ENCODE assay signal across 9 mouse cellular contexts in the genomic region with DNA sequence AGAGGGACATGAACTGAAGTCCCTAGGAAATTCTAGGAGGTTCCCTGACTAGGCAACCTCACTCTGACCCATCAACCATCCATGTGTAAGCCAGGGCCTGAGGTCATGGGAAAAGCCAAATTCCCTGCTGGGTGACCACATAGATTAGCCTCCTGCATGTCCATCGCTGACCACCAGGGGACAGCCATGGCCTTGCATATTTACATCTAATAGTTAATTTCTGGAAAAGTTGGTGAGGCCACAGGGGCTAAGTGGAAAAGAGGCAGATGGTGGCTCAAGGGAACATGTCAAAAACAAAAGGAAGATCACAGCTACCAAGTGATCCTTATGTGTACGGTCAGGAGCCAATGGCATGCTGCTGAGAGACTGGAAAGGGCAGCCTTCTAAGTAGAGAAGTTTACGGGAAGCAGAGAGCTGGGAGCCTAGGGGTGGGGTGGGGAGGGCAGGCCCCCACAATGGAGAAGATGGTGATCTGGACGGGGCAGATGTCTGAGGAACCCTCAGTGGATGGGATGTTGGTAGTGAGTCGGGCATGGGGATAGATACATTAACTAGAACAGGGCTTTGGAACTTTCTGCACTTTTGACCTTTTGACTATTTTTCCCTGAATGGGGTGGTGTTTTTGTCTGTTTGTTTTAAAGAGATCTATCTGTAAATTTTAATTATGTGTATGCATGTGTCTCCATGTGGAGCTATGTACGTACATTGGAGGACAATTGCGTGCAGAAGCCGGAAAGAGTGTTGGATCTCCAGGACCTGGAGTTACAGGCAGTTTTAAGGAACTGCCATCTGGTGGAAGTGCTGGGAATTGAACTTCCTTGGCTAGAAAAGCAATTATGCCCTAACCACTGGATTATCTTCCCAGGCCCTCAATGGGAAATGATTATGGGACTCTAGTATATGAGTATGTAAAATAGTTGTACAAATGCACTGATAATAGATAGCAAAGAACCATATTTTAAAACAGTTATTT. TPM values are rescaled to one million over a fixed set of nuclear protein-coding genes. Genes with fewer than 3 reads are reported as not detected.
DNase-seq lines count a peak whose midpoint lies in the region; ATAC-seq lines count a peak whose summit lies in the region.
"Had no signal": no experiment of that assay in that cellular context is flagged by ENCODE, and none has a peak within 500 bp of the region (broad histone marks: within the 10 kb centered on the region; RNA-seq: fewer than 3 reads in every experiment).

No protein-coding gene starts in this region.

- DNase-seq in liver, result peak; percentile 29
- peak; percentile 54 for DNase-seq in Muller cell, postnatal 12 days (ENCODE audit: inconsistent ontology term)
- peak; percentile 34 for DNase-seq in cerebellum, adult 9-11 months
- peak; percentile 59 for DNase-seq in left cerebral cortex, postnatal 4 days
- DNase-seq in retina, postnatal 1 day, result peak; percentile 77

- H3K27ac ChIP-seq in liver, embryonic 12.5 days, result no peak overlapping the region
- H3K27ac ChIP-seq in hindbrain, embryonic 13.5 days, result no peak overlapping the region
- H3K27ac ChIP-seq: limb, embryonic 15.5 days had no signal

- H3K9me3 ChIP-seq in liver, embryonic 12.5 days (replicated peaks), result no peaks in the 10 kb centered on the region
- H3K9me3 ChIP-seq in hindbrain, embryonic 13.5 days, result no peaks in the 10 kb centered on the region
- H3K9me3 ChIP-seq: limb, embryonic 15.5 days had no signal

- ATAC-seq in liver, embryonic 12.5 days, result no peak
- ATAC-seq in hindbrain, embryonic 13.5 days (ENCODE audit: low FRiP score), result peak; percentile 32; the same call in 1 of the 2 replicates
- no peak for ATAC-seq in inflammation-experienced regulatory T-cells, adult 6 months

- H3K27me3 ChIP-seq in liver, embryonic 12.5 days (replicated peaks), result no peaks in the 10 kb centered on the region
- no peaks in the 10 kb centered on the region for H3K27me3 ChIP-seq in hindbrain, embryonic 13.5 days
- H3K27me3 ChIP-seq: limb, embryonic 15.5 days had no signal

- no peak overlapping the region for H3K4me2 ChIP-seq in liver, embryonic 12.5 days
- no peak overlapping the region for H3K4me2 ChIP-seq in hindbrain, embryonic 13.5 days
- H3K4me2 ChIP-seq: limb, embryonic 15.5 days had no signal

- WGBS in liver, embryonic 12.5 days (ENCODE audit: insufficient replicate concordance), result 41% methylated on average over 8 of the region's 8 CpGs
- WGBS in hindbrain, embryonic 13.5 days, result 48% methylated on average over 8 of the region's 8 CpGs

- no peaks in the 10 kb centered on the region for H3K36me3 ChIP-seq in liver, embryonic 12.5 days
- no peaks in the 10 kb centered on the region for H3K36me3 ChIP-seq in hindbrain, embryonic 13.5 days
- H3K36me3 ChIP-seq: limb, embryonic 15.5 days had no signal

- H3K4me3 ChIP-seq in liver, embryonic 12.5 days, result no peak overlapping the region
- no peak overlapping the region for H3K4me3 ChIP-seq in hindbrain, embryonic 13.5 days
- H3K4me3 ChIP-seq: limb, embryonic 15.5 days had no signal

- H3K4me1 ChIP-seq in liver, embryonic 12.5 days, result no peaks in the 10 kb centered on the region
- no peaks in the 10 kb centered on the region for H3K4me1 ChIP-seq in hindbrain, embryonic 13.5 days (replicated peaks)

- intact Hi-C loops in left cerebral cortex, postnatal 4 days (cut with DNase I), result no loop called here

- no peak overlapping the region for H3K9ac ChIP-seq in liver, embryonic 12.5 days
- no peak overlapping the region for H3K9ac ChIP-seq in hindbrain, embryonic 13.5 days
- H3K9ac ChIP-seq: limb, embryonic 15.5 days had no signal

RNA-seq across cellular contexts. Expression of gene Prss21, which starts 6.3 kb away (rescaled TPM):
- not detected in 2 replicates for polyA plus RNA-seq in liver, embryonic 12.5 days (2016; fragmentation: Nextera tagmentation; extraction: Ambion mirVana)
- polyA plus RNA-seq in hindbrain, embryonic 13.5 days (2015; fragmentation: Nextera tagmentation; extraction: Ambion mirVana), result not detected in 2 replicates
- total RNA-seq in left cerebral cortex, postnatal 4 days (2021), result not detected
- not detected for polyA plus RNA-seq in inflammation-experienced regulatory T-cells, adult 6 months (2017; shearing (Covaris generic))
- polyA plus RNA-seq: limb, embryonic 15.5 days had no signal

RNA-seq across cellular contexts. Expression of gene Dcpp1, which starts 6.5 kb away (rescaled TPM):
- polyA plus RNA-seq in liver, embryonic 12.5 days (2016; fragmentation: Nextera tagmentation; extraction: Ambion mirVana), result not detected in 2 replicates
- polyA plus RNA-seq in hindbrain, embryonic 13.5 days (2015; fragmentation: Nextera tagmentation; extraction: Ambion mirVana), result not detected in 2 replicates
- total RNA-seq in left cerebral cortex, postnatal 4 days (2021), result not detected
- polyA plus RNA-seq in inflammation-experienced regulatory T-cells, adult 6 months (2017; shearing (Covaris generic)), result not detected
- polyA plus RNA-seq: limb, embryonic 15.5 days had no signal

RNA-seq across cellular contexts. Expression of gene Dcpp2, which starts 6.5 kb away (rescaled TPM):
- not detected in 2 replicates for polyA plus RNA-seq in liver, embryonic 12.5 days (2016; fragmentation: Nextera tagmentation; extraction: Ambion mirVana)
- not detected in 2 replicates for polyA plus RNA-seq in hindbrain, embryonic 13.5 days (2015; fragmentation: Nextera tagmentation; extraction: Ambion mirVana)
- not detected for total RNA-seq in left cerebral cortex, postnatal 4 days (2021)
- polyA plus RNA-seq in inflammation-experienced regulatory T-cells, adult 6 months (2017; shearing (Covaris generic)), result not detected
- polyA plus RNA-seq: limb, embryonic 15.5 days had no signal

RNA-seq across cellular contexts. Expression of gene Prss41, which starts 30.2 kb away (rescaled TPM):
- 0.32 and 0.45 TPM in 2 replicates for polyA plus RNA-seq in liver, embryonic 12.5 days (2016; fragmentation: Nextera tagmentation; extraction: Ambion mirVana)
- polyA plus RNA-seq in hindbrain, embryonic 13.5 days (2015; fragmentation: Nextera tagmentation; extraction: Ambion mirVana), result 0.86 and 0.98 TPM in 2 replicates
- total RNA-seq in left cerebral cortex, postnatal 4 days (2021), result 1 to 10 TPM; 3.8 to 4.7 TPM
- polyA plus RNA-seq in inflammation-experienced regulatory T-cells, adult 6 months (2017; shearing (Covaris generic)), result 10 to 100 TPM in 2 of 3 experiments, 1 to 10 TPM in 1; 3.9 to 19.1 (median 13.6) TPM

RNA-seq across cellular contexts. Expression of gene Prss32, which starts 30.5 kb away (rescaled TPM):
- polyA plus RNA-seq in liver, embryonic 12.5 days (2016; fragmentation: Nextera tagmentation; extraction: Ambion mirVana), result not detected in 2 replicates
- not detected in 2 replicates for polyA plus RNA-seq in hindbrain, embryonic 13.5 days (2015; fragmentation: Nextera tagmentation; extraction: Ambion mirVana)
- total RNA-seq in left cerebral cortex, postnatal 4 days (2021), result 1 to 10 TPM in 1 of 2 experiments, under 1 TPM in 1; 0.74 to 1.4 TPM
- 1 to 10 TPM in 1 of 3 experiments, under 1 TPM in 1, not detected in 1; 0.34 to 1.1 TPM for polyA plus RNA-seq in inflammation-experienced regulatory T-cells, adult 6 months (2017; shearing (Covaris generic))
- polyA plus RNA-seq: limb, embryonic 15.5 days had no signal
